Mouse (Mus musculus) lung, postnatal 0 days (tissue): ENCODE measurements around the gene Tmem174.

Experiments used
- CTCF ChIP-seq: IDR thresholded peaks from 2 replicates; pipeline ENCODE4 v1.5.1; 2016; ENCODE audit warnings: antibody characterized with exemption, mild to moderate bottlenecking
- EP300 ChIP-seq: IDR thresholded peaks from 2 replicates; pipeline ENCODE4 v1.6.1; 2016; ENCODE audit warnings: antibody characterized with exemption, mild to moderate bottlenecking, control low read depth

DNA sequence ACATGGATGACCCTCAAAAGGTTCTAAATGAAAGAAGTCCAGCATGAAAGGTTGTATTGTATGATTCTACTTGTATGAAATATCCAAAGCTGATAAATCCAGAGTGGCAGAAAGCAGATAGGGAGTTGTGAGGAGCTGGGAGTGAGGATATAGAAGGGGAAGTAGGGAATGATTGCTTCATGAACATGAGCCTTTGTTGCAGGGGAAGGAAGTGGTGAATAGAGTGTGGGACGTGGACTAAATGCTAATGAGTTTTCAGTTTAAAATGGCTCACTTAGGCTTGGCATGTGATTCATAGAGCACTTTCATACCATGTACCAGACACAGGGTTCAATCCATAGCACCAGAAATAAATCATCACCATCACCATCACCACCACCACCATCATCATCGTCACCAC, 46.2 kb upstream of the Tmem174 start:
- TF ChIP-seq CTCF: no peak
- TF ChIP-seq EP300: no peak
